Mouse (Mus musculus) lung, postnatal 0 days (tissue): ENCODE results near the gene Lancl2.

Source experiments
- CTCF ChIP-seq: IDR thresholded peaks from 2 replicates; pipeline ENCODE4 v1.5.1; 2016; ENCODE audit warnings: antibody characterized with exemption, mild to moderate bottlenecking
- EP300 ChIP-seq: IDR thresholded peaks from 2 replicates; pipeline ENCODE4 v1.6.1; 2016; ENCODE audit warnings: antibody characterized with exemption, mild to moderate bottlenecking, control low read depth

GRCm38 (mm10) chr6:57703703-57704102 is 1.4 kb downstream of the Lancl2 start:
- TF ChIP-seq CTCF (no peak), EP300 (no peak)
